Mouse (Mus musculus) neural tube, embryonic 14.5 days (tissue): ENCODE measurements around the gene Elp5. TPM values are rescaled to one million over a fixed set of nuclear protein-coding genes. Genes with fewer than 3 reads are reported as not detected.
"Not testable (repeated sequence)": the region's sequence is repeated elsewhere in the genome, so short reads cannot be mapped to it uniquely, and the experiment has no call there.

Source experiments
- ATAC-seq: fragments of 200-750 bp; cut with Nextera tagmentation; 2 replicates; pipeline ENCODE4 v1.8.0; 2017; ENCODE audit warnings: low read depth, mild to moderate bottlenecking, moderate TSS enrichment, moderate library complexity
- H3K27ac ChIP-seq: fragments of 300-500 bp; sonication (generic); 2 replicates; pipeline ENCODE4 v1.5.1; 2014; ENCODE audit warnings: low read depth, mild to moderate bottlenecking, control low read depth, low read length, moderate library complexity, mixed read lengths
- H3K27me3 ChIP-seq: fragments of 300-500 bp; sonication (generic); 2 replicates; pipeline ENCODE4 v1.6.1; 2014; ENCODE audit warnings: low read length; ENCODE audit not compliant: control insufficient read depth, insufficient read depth
- H3K36me3 ChIP-seq: fragments of 300-500 bp; sonication (generic); 2 replicates; pipeline ENCODE4 v1.6.1; 2014; ENCODE audit warnings: low read length, mixed read lengths; ENCODE audit not compliant: control insufficient read depth, insufficient read depth
- H3K4me1 ChIP-seq: fragments of 300-500 bp; sonication (generic); 2 replicates; pipeline ENCODE4 v1.6.1; 2014; ENCODE audit warnings: low read length; ENCODE audit not compliant: control insufficient read depth, insufficient read depth
- H3K4me2 ChIP-seq: fragments of 300-500 bp; sonication (generic); 2 replicates; pipeline ENCODE4 v1.6.1; 2014; ENCODE audit warnings: mild to moderate bottlenecking, low read depth, low read length, control low read depth
- H3K4me3 ChIP-seq: fragments of 300-500 bp; sonication (generic); 2 replicates; pipeline ENCODE4 v1.5.1; 2014; ENCODE audit warnings: low read depth, low read length, control low read depth, mixed read lengths
- H3K9ac ChIP-seq: fragments of 300-500 bp; sonication (generic); replicated peaks from 2 replicates; pipeline ENCODE4 v1.6.1; 2014; ENCODE audit warnings: low read depth, mild to moderate bottlenecking, control low read depth, low read length, mixed read lengths
- H3K9me3 ChIP-seq: fragments of 300-500 bp; sonication (generic); 2 replicates; pipeline ENCODE4 v1.6.1; 2016; ENCODE audit warnings: low read length; ENCODE audit not compliant: control insufficient read depth
- WGBS: fragments of 180-500 bp; shearing (Covaris S2); extraction: QIAGEN DNeasy Blood & Tissue Kit; methylation state at CpG from one replicate; pipeline ENCODE4 v1.1.7; 2014; 5-methylcytosine and 5-hydroxymethylcytosine counted together
- polyA plus RNA-seq: library from polyadenylated mRNA; unstranded; fragments of >200 nt; fragmentation: Nextera tagmentation; extraction: Ambion mirVana; gene quantifications from 2 replicates; pipeline ENCODE4 v1.2.1, GENCODE M21; 2014

The Elp5 gene
- polyA plus RNA-seq, 1 experiment from 2014 or later = 175 TPM

DNA sequence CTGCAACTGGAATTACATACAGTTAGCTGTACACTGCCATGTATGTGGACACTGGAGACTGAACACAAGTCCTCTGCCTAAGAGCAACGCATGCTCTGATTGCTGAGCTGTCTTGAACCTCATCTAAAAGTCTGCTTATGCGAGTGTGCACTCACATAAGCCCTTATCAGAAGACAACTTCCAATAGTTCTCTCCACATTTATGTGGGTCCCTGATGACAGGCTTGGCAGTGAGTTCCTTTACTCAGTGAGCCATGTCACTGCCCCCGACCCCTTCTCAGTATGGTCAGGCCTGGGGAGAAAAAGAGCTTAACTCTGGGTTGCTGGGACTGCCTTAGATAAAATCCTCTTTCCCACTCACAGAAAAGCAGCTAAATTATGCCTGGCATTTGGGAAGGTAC lies 34.4 kb upstream of the Elp5 start, which contains the start of gene Dlg4:
Gene Dlg4 (plus strand): TSS at position 274 of the 400 bp plus-strand sequence.
- peak within 1 kb of the TSS; percentile 83; the same call in 1 of the 2 replicates for H3K9ac ChIP-seq
- H3K4me2 ChIP-seq = peak within 1 kb of the TSS; percentile 94
- H3K9me3 ChIP-seq = no peaks in the 10 kb centered on the region
- 79% methylated on average over 3 of the region's 3 CpGs for WGBS
- no peak for ATAC-seq
- H3K27ac ChIP-seq = peak within 1 kb of the TSS; percentile 95; the same call in 1 of the 2 replicates
- peaks cover 10% of the 10 kb centered on the region for H3K36me3 ChIP-seq
- H3K27me3 ChIP-seq = no peaks in the 10 kb centered on the region
- peaks cover 27% of the 10 kb centered on the region for H3K4me1 ChIP-seq
- H3K4me3 ChIP-seq = peak within 1 kb of the TSS; percentile 80

- not testable (repeated sequence) for H3K4me2 ChIP-seq, H3K27me3 ChIP-seq, H3K27ac ChIP-seq, H3K9me3 ChIP-seq, H3K9ac ChIP-seq, ATAC-seq, H3K4me3 ChIP-seq
- Histone ChIP-seq H3K36me3 (peaks cover 15% of the 10 kb centered on the region), H3K4me1 (peaks cover 27% of the 10 kb centered on the region)
- WGBS = 80% methylated on average over 2 of the region's 2 CpGs
Observed at GRCm38 (mm10) chr11:70016177-70016576, 33.9 kb upstream of the Elp5 start.

DNA sequence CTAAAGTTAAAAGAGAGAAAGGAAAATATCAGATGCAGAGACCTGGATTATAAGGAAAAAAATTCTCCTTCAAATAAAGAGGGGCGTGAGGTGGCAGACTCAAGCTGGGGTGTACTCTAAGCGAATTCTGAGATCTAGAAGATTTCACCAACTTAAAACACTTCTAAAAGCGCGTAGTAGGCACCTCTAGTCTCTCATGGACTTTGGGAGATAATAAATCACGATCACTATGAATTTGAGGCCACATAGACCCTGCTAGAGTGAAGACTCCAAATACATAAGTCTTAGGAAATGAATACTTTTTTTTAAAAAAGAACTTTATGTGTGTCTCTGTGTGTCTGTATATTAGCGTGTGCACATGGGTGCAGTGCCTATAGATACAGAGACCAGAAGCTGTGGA lies 33.4 kb upstream of the Elp5 start:
- H3K27ac ChIP-seq = no peak overlapping the region
- H3K9ac ChIP-seq = no peak overlapping the region
- H3K36me3 ChIP-seq = peaks cover 20% of the 10 kb centered on the region
- no peak for ATAC-seq
- WGBS = 64% methylated on average over 6 of the region's 6 CpGs
- H3K27me3 ChIP-seq = no peaks in the 10 kb centered on the region
- H3K4me1 ChIP-seq = peaks cover 27% of the 10 kb centered on the region
- H3K9me3 ChIP-seq = no peaks in the 10 kb centered on the region
- peak overlapping the region; percentile 61 for H3K4me2 ChIP-seq
- H3K4me3 ChIP-seq = no peak overlapping the region

DNA sequence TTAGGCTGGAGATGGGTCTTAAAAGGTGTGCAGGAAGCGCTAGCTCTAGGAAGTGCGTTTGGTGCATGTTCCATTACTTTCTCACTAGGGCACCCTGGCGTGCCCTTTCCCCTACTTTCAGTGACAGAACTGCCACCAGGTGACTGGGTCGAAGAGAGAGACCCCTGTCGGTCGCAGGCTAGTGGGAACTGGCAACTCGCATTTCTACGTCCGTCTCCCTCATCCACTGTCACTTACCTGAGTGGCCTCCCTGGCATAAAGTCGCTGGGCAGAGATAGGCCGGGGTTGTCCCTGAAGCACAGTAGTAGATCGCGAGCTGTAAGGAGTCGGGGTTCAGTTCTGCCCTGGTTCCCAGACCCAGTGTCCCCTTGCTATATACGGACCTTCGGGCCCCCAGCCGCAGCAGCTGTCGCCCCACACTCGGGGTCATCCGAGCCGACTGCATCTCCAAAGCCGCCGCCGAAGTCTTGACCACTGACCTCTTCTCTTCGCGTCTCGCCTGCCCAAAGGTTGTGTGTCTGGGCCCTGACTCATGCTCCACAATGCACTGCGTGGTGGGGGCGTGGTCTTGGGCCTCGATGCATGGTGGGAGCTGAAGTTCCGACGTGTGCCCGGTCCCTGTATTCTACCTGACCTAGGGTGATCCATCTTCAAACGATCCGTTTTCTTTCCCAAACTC lies 32.7 kb upstream of the Elp5 start, which contains the start of gene Acadvl:
Gene Acadvl (minus strand): TSS at position 532 of the 679 bp plus-strand sequence.
- ATAC-seq = peak; percentile 84
- WGBS = under 1% methylated on average over 35 of the region's 35 CpGs
- Histone ChIP-seq H3K27ac (peak within 1 kb of the TSS; percentile 66; the same call in 1 of the 2 replicates), H3K4me1 (peaks cover 21% of the 10 kb centered on the region), H3K27me3 (no peaks in the 10 kb centered on the region), H3K9ac (peak within 1 kb of the TSS; percentile 63), H3K36me3 (peaks cover 27% of the 10 kb centered on the region), H3K4me3 (peak within 1 kb of the TSS; percentile 47), H3K9me3 (no peaks in the 10 kb centered on the region), H3K4me2 (peak within 1 kb of the TSS; percentile 61)

- Histone ChIP-seq H3K36me3 (peaks cover 36% of the 10 kb centered on the region), H3K4me2 (no peak overlapping the region)
Observed at GRCm38 (mm10) chr11:70014051-70014450, 31.7 kb upstream of the Elp5 start.

DNA sequence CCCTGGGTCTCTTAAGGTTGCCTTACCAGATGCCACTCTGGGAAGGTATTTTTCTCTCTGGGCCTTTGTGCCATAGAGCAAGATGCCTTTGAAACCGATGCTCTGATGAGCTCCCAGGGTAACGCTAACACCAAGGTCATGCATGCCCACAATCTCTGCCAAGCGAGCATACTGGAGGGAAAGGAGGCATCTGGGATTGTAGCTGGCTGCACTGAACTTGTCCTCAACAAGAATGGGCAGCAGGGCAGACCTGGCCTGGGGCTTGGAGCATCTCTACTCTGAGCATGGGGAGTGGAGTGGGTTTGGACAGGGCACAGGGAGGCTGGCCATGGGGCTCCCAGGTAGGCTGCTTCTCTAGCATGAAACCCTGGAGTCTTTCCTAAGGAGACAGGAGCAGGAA lies 31.1 kb upstream of the Elp5 start:
- Histone ChIP-seq H3K9ac (no peak overlapping the region), H3K4me1 (peaks cover 10% of the 10 kb centered on the region), H3K4me2 (no peak overlapping the region), H3K27me3 (no peaks in the 10 kb centered on the region), H3K4me3 (no peak overlapping the region), H3K9me3 (no peaks in the 10 kb centered on the region), H3K27ac (no peak overlapping the region), H3K36me3 (peaks cover 43% of the 10 kb centered on the region)
- ATAC-seq = no peak
- WGBS = 77% methylated on average over 3 of the region's 3 CpGs

More at GRCm38 (mm10) chr11:70014051-70014450, 31.7 kb upstream of the Elp5 start:
- H3K9ac ChIP-seq = no peak overlapping the region
- H3K27ac ChIP-seq = no peak overlapping the region
- 63% methylated on average over 5 of the region's 5 CpGs for WGBS
- peaks cover 12% of the 10 kb centered on the region for H3K4me1 ChIP-seq
- H3K27me3 ChIP-seq = no peaks in the 10 kb centered on the region
- H3K9me3 ChIP-seq = no peaks in the 10 kb centered on the region
- no peak for ATAC-seq
- no peak overlapping the region for H3K4me3 ChIP-seq

DNA sequence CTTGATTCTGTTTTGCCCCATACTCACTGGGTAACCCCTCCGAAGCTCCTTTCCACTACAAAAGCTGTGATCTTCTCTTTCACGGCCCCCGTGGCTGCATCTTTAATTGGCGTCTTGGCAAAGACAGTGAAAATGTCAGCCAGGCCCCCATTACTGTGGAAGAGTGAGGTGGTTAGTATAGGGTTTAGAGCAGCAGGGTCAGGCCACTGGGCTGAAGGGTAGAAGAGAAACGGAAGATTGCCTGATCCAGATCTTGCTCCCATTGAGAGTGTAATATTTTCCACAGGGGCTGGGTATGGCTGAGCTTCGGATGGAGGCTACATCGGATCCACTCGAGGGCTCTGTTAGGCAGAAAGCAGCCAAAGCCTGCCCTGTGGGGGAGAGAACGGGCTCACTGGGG lies 30.6 kb upstream of the Elp5 start:
- Histone ChIP-seq H3K4me2 (no peak overlapping the region), H3K4me1 (peaks cover 10% of the 10 kb centered on the region), H3K9me3 (no peaks in the 10 kb centered on the region), H3K36me3 (peaks cover 47% of the 10 kb centered on the region), H3K27me3 (no peaks in the 10 kb centered on the region), H3K27ac (no peak overlapping the region), H3K9ac (no peak overlapping the region), H3K4me3 (no peak overlapping the region)
- WGBS = 89% methylated on average over 9 of the region's 9 CpGs
- no peak for ATAC-seq

- peaks cover 67% of the 10 kb centered on the region for H3K36me3 ChIP-seq
- H3K4me3 ChIP-seq = no peak overlapping the region
- H3K27ac ChIP-seq = no peak overlapping the region
- H3K4me2 ChIP-seq = no peak overlapping the region
- no peaks in the 10 kb centered on the region for H3K27me3 ChIP-seq
- ATAC-seq = no peak
- no peak overlapping the region for H3K9ac ChIP-seq
- WGBS = 84% methylated on average over 10 of the region's 10 CpGs
- H3K9me3 ChIP-seq = no peaks in the 10 kb centered on the region
- peaks cover 3% of the 10 kb centered on the region; the same call in 1 of the 2 replicates for H3K4me1 ChIP-seq
Observed at GRCm38 (mm10) chr11:70010961-70011360, 28.6 kb upstream of the Elp5 start.

DNA sequence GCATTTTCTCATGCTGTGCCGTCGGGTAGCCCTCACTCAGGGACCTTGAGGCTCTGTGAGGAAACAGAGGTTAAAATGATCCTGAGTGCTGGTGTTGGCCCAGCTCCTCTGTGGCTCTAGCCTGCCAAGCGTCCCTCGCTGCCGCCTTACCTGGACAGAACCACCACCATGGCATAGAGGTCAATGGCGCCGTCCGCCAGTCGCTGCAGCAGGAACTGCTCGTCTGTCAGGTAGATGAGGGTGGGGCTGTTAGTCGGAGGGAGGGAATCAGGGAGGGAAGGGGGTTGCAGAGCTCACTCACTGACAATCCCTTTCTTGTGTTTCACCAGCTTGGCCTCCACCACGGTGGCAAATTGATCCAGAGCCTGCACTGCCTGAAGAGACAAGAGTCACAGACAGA lies 28.2 kb upstream of the Elp5 start:
- WGBS = 92% methylated on average over 12 of the region's 12 CpGs

More for the DNA sequence above, 28.2 kb upstream of the Elp5 start:
- Histone ChIP-seq H3K27ac (no peak overlapping the region), H3K9ac (no peak overlapping the region), H3K27me3 (no peaks in the 10 kb centered on the region), H3K4me1 (peaks cover 3% of the 10 kb centered on the region; the same call in 1 of the 2 replicates), H3K4me3 (no peak overlapping the region), H3K4me2 (no peak overlapping the region), H3K36me3 (peaks cover 71% of the 10 kb centered on the region), H3K9me3 (no peaks in the 10 kb centered on the region)
- ATAC-seq = no peak
